Mouse (Mus musculus): ENCODE measurements around the gene Hyou1. TPM values are rescaled to one million over a fixed set of nuclear protein-coding genes. Genes with fewer than 3 reads are reported as not detected.
A peak's percentile ranks its signal among the peaks of the same experiment; 100 is the strongest.
"Not testable (repeated sequence)": the region's sequence is repeated elsewhere in the genome, so short reads cannot be mapped to it uniquely, and the experiment has no call there.

Gene Hyou1
- polyA plus RNA-seq, 1 experiment from 2014 or later: 29.6 TPM

DNA sequence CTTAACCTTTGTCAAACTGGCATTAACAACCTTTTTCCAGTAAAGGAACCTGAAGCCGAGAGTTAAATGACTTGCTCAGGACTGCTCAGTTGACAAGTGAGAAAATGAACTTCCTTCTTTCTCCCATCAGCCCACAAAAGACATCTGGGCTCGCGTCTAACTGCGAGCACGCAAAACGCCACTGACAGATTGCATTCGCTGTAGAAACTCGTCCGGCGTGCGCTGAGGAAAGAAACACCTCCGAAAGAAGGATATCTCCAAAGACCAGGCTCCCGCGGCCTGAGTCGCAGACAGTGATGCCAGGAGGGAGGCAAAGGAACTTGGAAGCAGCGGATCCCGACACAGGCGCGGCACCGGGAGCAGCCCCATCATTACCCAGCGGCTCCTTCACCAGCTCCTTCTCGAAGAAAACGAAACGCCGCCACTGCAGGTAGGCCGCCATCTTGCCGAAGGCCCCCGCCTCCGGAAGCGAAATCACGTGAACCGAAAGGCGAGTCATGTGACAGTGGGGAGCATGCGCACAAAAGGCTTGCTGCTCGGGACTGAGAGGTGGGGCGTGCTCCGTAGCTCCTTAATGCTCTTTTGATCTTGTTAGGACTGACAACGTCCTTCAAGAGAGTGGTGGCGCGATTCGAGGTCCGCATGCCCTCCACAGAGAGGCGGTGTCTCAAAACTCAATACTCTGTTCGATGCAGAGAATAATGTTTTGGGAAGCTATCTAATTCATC lies 17.9 kb upstream of the Hyou1 start, which contains the start of gene Vps11:
Gene Vps11, minus strand, starts transcription at position 481 of the 728 bp plus-strand sequence.
- DNase-seq (ENCODE audit: low spot score) (peak; percentile 98), ATAC-seq (ENCODE audit: low read depth) (peak; percentile 94)
- peak within 1 kb of the TSS; percentile 73 for H3K27ac ChIP-seq (replicated peaks; ENCODE audit: low read depth, low read length)
- H3K4me2 ChIP-seq (ENCODE audit: low read depth, low read length): peak within 1 kb of the TSS; percentile 59
- peak within 1 kb of the TSS; percentile 91 for H3K4me3 ChIP-seq (ENCODE audit: low read depth, low read length)
- H3K9ac ChIP-seq (ENCODE audit: low read depth, low read length): peak within 1 kb of the TSS; percentile 90
- H3K27me3 ChIP-seq (replicated peaks; ENCODE audit: control insufficient read depth, insufficient read depth, low read length): no peaks in the 10 kb centered on the region
- under 1% methylated on average over 41 of the region's 44 CpGs for WGBS
- no peaks in the 10 kb centered on the region for H3K9me3 ChIP-seq (ENCODE audit: control insufficient read depth, low read length)
- peaks cover 29% of the 10 kb centered on the region for H3K36me3 ChIP-seq (ENCODE audit: control insufficient read depth, insufficient read depth, low read length)
- peaks cover 5% of the 10 kb centered on the region; the same call in 1 of the 2 replicates for H3K4me1 ChIP-seq (ENCODE audit: control insufficient read depth, insufficient read depth, low read length)

DNA sequence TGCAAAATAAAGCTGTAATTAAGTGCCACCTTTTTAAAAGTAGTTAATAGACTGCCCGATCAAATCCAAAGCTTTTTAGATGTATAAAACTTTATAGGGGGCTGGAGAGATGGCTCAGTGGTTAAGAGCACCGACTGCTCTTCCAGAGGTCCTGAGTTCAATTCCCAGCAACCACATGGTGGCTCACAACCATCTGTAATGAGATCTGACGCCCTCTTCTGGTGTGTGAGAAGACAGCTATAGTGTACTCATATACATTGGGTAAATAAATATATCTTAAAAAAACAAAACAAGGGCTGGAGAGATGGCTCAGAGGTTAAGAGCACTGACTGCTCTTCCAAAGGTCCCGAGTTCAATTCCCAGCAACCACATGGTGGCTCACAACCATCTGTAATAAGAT lies 17.4 kb upstream of the Hyou1 start:
- H3K4me3 ChIP-seq (ENCODE audit: low read depth, low read length): peak overlapping the region; percentile 91
- peaks cover 23% of the 10 kb centered on the region for H3K36me3 ChIP-seq (ENCODE audit: control insufficient read depth, insufficient read depth, low read length)
- peak overlapping the region; percentile 61 for H3K27ac ChIP-seq (replicated peaks; ENCODE audit: low read depth, low read length)
- DNase-seq (ENCODE audit: low spot score); H3K27me3 ChIP-seq (replicated peaks; ENCODE audit: control insufficient read depth, insufficient read depth, low read length); H3K9me3 ChIP-seq (ENCODE audit: control insufficient read depth, low read length); H3K4me1 ChIP-seq (ENCODE audit: control insufficient read depth, insufficient read depth, low read length); ATAC-seq (ENCODE audit: low read depth): not testable (repeated sequence)
- peak overlapping the region; percentile 59 for H3K4me2 ChIP-seq (ENCODE audit: low read depth, low read length)
- H3K9ac ChIP-seq (ENCODE audit: low read depth, low read length): peak overlapping the region; percentile 90
- 48% methylated on average over 4 of the region's 4 CpGs for WGBS

DNA sequence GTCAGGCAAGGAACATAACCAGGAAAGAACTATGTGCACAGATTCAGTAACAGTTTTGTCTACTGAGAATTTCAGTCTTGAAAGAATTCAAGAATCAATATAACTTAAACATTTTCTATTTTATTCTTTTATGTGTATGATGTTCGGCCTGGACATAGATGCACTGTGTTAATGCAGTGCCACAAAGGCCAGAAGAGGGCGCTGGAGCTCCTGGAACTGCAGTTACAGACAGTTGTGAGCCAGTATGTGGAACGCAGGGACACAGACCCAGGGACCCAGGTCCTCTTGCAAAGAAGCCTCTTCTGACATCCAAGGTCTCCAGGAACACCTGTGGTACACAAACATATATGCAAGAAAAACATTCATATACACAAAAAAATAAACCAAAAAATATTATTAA lies 14.8 kb upstream of the Hyou1 start:
- 61% methylated on average over 3 of the region's 3 CpGs for WGBS
- H3K36me3 ChIP-seq (ENCODE audit: control insufficient read depth, insufficient read depth, low read length): peaks cover 5% of the 10 kb centered on the region
- no peaks in the 10 kb centered on the region for H3K9me3 ChIP-seq (ENCODE audit: control insufficient read depth, low read length)
- no peak overlapping the region for H3K9ac ChIP-seq (ENCODE audit: low read depth, low read length)
- H3K27me3 ChIP-seq (replicated peaks; ENCODE audit: control insufficient read depth, insufficient read depth, low read length): no peaks in the 10 kb centered on the region
- no peak overlapping the region for H3K4me3 ChIP-seq (ENCODE audit: low read depth, low read length)
- ATAC-seq (ENCODE audit: low read depth): no peak
- no peak overlapping the region for H3K4me2 ChIP-seq (ENCODE audit: low read depth, low read length)
- peaks cover 5% of the 10 kb centered on the region; the same call in 1 of the 2 replicates for H3K4me1 ChIP-seq (ENCODE audit: control insufficient read depth, insufficient read depth, low read length)
- no peak for DNase-seq (ENCODE audit: low spot score)
- H3K27ac ChIP-seq (replicated peaks; ENCODE audit: low read depth, low read length): no peak overlapping the region

- Histone ChIP-seq H3K9ac (ENCODE audit: low read depth, low read length) (no peak overlapping the region), H3K4me3 (ENCODE audit: low read depth, low read length) (no peak overlapping the region), H3K4me1 (ENCODE audit: control insufficient read depth, insufficient read depth, low read length) (no peaks in the 10 kb centered on the region), H3K9me3 (ENCODE audit: control insufficient read depth, low read length) (no peaks in the 10 kb centered on the region), H3K27ac (replicated peaks; ENCODE audit: low read depth, low read length) (no peak overlapping the region), H3K27me3 (replicated peaks; ENCODE audit: control insufficient read depth, insufficient read depth, low read length) (no peaks in the 10 kb centered on the region), H3K36me3 (ENCODE audit: control insufficient read depth, insufficient read depth, low read length) (no peaks in the 10 kb centered on the region), H3K4me2 (ENCODE audit: low read depth, low read length) (no peak overlapping the region)
- no peak for ATAC-seq (ENCODE audit: low read depth)
- no peak for DNase-seq (ENCODE audit: low spot score)
Observed at GRCm38 (mm10) chr9:44373386-44373785, 5.9 kb upstream of the Hyou1 start.

- Histone ChIP-seq H3K27me3 (replicated peaks; ENCODE audit: control insufficient read depth, insufficient read depth, low read length) (no peaks in the 10 kb centered on the region), H3K36me3 (ENCODE audit: control insufficient read depth, insufficient read depth, low read length) (peaks cover 7% of the 10 kb centered on the region), H3K9ac (ENCODE audit: low read depth, low read length) (no peak overlapping the region), H3K4me2 (ENCODE audit: low read depth, low read length) (no peak overlapping the region), H3K4me1 (ENCODE audit: control insufficient read depth, insufficient read depth, low read length) (peaks cover 13% of the 10 kb centered on the region), H3K9me3 (ENCODE audit: control insufficient read depth, low read length) (no peaks in the 10 kb centered on the region), H3K4me3 (ENCODE audit: low read depth, low read length) (no peak overlapping the region), H3K27ac (replicated peaks; ENCODE audit: low read depth, low read length) (no peak overlapping the region)
- no peak for ATAC-seq (ENCODE audit: low read depth)
- DNase-seq (ENCODE audit: low spot score): no peak
- WGBS: 91% methylated on average over 6 of the region's 6 CpGs
Observed at GRCm38 (mm10) chr9:44376141-44376540, 3.1 kb upstream of the Hyou1 start.

DNA sequence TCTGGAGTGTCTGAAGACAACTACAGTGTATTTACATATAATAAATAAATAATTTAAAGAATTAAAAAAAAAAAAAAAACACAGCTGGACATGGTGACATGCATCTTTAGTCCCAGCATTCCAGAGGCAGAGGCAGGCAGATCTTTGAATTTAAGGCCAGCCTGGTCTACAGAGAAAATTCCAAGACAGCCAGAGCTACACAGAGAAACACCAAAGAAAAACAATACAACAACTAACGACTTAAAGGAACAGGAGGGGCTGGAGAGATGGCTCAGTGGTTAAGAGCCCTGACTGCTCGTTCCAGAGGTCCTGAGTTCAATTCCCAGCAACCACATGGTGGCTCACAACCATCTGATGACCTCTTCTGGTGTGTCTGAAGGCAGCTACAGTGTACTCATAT lies 2.0 kb upstream of the Hyou1 start:
- WGBS: 85% methylated on average over 2 of the region's 2 CpGs
- H3K4me1 ChIP-seq (ENCODE audit: control insufficient read depth, insufficient read depth, low read length): peaks cover 13% of the 10 kb centered on the region
- not testable (repeated sequence) for DNase-seq (ENCODE audit: low spot score); H3K4me3 ChIP-seq (ENCODE audit: low read depth, low read length); H3K4me2 ChIP-seq (ENCODE audit: low read depth, low read length); H3K9me3 ChIP-seq (ENCODE audit: control insufficient read depth, low read length); ATAC-seq (ENCODE audit: low read depth); H3K27ac ChIP-seq (replicated peaks; ENCODE audit: low read depth, low read length); H3K9ac ChIP-seq (ENCODE audit: low read depth, low read length); H3K27me3 ChIP-seq (replicated peaks; ENCODE audit: control insufficient read depth, insufficient read depth, low read length)
- peaks cover 18% of the 10 kb centered on the region for H3K36me3 ChIP-seq (ENCODE audit: control insufficient read depth, insufficient read depth, low read length)

GRCm38 (mm10) chr9:44378153-44378730 lies 1.0 kb upstream of the Hyou1 start:
- 92% methylated on average over 5 of the region's 5 CpGs for WGBS
- Histone ChIP-seq H3K9me3 (ENCODE audit: control insufficient read depth, low read length) (no peaks in the 10 kb centered on the region), H3K4me3 (ENCODE audit: low read depth, low read length) (peak overlapping the region; percentile 95), H3K27ac (replicated peaks; ENCODE audit: low read depth, low read length) (no peak overlapping the region; the same call in 1 of the 2 replicates), H3K27me3 (replicated peaks; ENCODE audit: control insufficient read depth, insufficient read depth, low read length) (no peaks in the 10 kb centered on the region), H3K4me2 (ENCODE audit: low read depth, low read length) (peak overlapping the region; percentile 66), H3K36me3 (ENCODE audit: control insufficient read depth, insufficient read depth, low read length) (peaks cover 28% of the 10 kb centered on the region), H3K9ac (ENCODE audit: low read depth, low read length) (peak overlapping the region; percentile 97), H3K4me1 (ENCODE audit: control insufficient read depth, insufficient read depth, low read length) (peaks cover 13% of the 10 kb centered on the region)
- DNase-seq (ENCODE audit: low spot score): no peak
- ATAC-seq (ENCODE audit: low read depth): no peak

DNA sequence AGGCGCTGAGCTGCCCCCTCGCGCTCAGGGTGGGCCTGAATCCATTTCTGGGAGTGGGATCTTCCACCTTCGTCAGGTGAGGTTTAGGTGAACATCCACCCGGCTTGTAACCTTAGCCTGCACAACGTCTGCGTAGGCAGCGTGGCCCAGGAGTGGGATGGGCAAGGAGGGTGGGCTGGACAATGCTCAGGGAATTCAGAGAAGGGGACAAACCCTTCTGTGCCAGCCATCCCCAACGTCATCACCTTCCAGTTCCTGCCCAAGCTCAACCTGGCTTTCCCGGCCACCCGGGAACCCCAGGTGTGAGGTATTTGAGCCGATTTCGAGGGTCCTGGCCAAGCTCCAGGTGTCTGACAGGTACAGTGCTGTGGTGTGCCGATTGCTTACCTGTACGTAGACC lies 572 bp downstream of the Hyou1 start:
- Histone ChIP-seq H3K27me3 (replicated peaks; ENCODE audit: control insufficient read depth, insufficient read depth, low read length) (no peaks in the 10 kb centered on the region), H3K36me3 (ENCODE audit: control insufficient read depth, insufficient read depth, low read length) (peaks cover 44% of the 10 kb centered on the region), H3K9ac (ENCODE audit: low read depth, low read length) (peak overlapping the region; percentile 97), H3K4me1 (ENCODE audit: control insufficient read depth, insufficient read depth, low read length) (peaks cover 13% of the 10 kb centered on the region), H3K27ac (replicated peaks; ENCODE audit: low read depth, low read length) (peak overlapping the region; percentile 88), H3K4me2 (ENCODE audit: low read depth, low read length) (peak overlapping the region; percentile 96), H3K4me3 (ENCODE audit: low read depth, low read length) (peak overlapping the region; percentile 95), H3K9me3 (ENCODE audit: control insufficient read depth, low read length) (no peaks in the 10 kb centered on the region)
- no peak for ATAC-seq (ENCODE audit: low read depth)
- 11% methylated on average over 12 of the region's 15 CpGs for WGBS
- peak; percentile 16 for DNase-seq (ENCODE audit: low spot score)

Measured in embryonic facial prominence, embryonic 14.5 days (tissue).